In genomic region chr8:70895571-70896259, GRCm38 (mm10) we compare ENCODE assay signal across 8 mouse cellular contexts. TPM values are rescaled to one million over a fixed set of nuclear protein-coding genes. Genes with fewer than 3 reads are reported as not detected.
A peak's percentile ranks its signal among the peaks of the same experiment; 100 is the strongest.
DNase-seq lines count a peak whose midpoint lies in the region; ATAC-seq and TF ChIP-seq lines count a peak whose summit lies in the region.
"Not testable (repeated sequence)": the region's sequence is repeated elsewhere in the genome, so short reads cannot be mapped to it uniquely, and the experiment has no call there.

No protein-coding gene starts in this region.

- not testable (repeated sequence) for H3K27me3 ChIP-seq in CH12.LX (replicated peaks)
- H3K27me3 ChIP-seq in embryonic facial prominence, embryonic 12.5 days: peaks cover 44% of the 10 kb centered on the region
- peaks cover 28% of the 10 kb centered on the region for H3K27me3 ChIP-seq in forebrain, embryonic 16.5 days (replicated peaks; ENCODE audit: control insufficient read depth, insufficient read depth, low read length)
- H3K27me3 ChIP-seq in hindbrain, embryonic 10.5 days (ENCODE audit: insufficient read depth, poor library complexity, severe bottlenecking): peaks cover 45% of the 10 kb centered on the region
- H3K27me3 ChIP-seq in kidney, embryonic 14.5 days (ENCODE audit: control insufficient read depth, insufficient read depth, low read length): peaks cover 27% of the 10 kb centered on the region
- H3K27me3 ChIP-seq in liver, embryonic 12.5 days (replicated peaks): peaks cover 37% of the 10 kb centered on the region
- peaks cover 45% of the 10 kb centered on the region for H3K27me3 ChIP-seq in midbrain, embryonic 10.5 days (ENCODE audit: low read depth, poor library complexity, severe bottlenecking)
- H3K27me3 ChIP-seq in neural tube, embryonic 14.5 days (ENCODE audit: control insufficient read depth, insufficient read depth, low read length): peaks cover 27% of the 10 kb centered on the region

- peak overlapping the region; percentile 62; the same call in 1 of the 2 replicates for H3K4me2 ChIP-seq in CH12.LX (ENCODE audit: insufficient read depth, low read depth, poor library complexity, severe bottlenecking)
- H3K4me2 ChIP-seq in embryonic facial prominence, embryonic 12.5 days (replicated peaks): peak overlapping the region; percentile 85
- peak overlapping the region; percentile 88 for H3K4me2 ChIP-seq in forebrain, embryonic 16.5 days (ENCODE audit: low read length)
- peak overlapping the region; percentile 95 for H3K4me2 ChIP-seq in kidney, embryonic 14.5 days (replicated peaks; ENCODE audit: low read depth, low read length)
- peak overlapping the region; percentile 84 for H3K4me2 ChIP-seq in liver, embryonic 12.5 days
- peak overlapping the region; percentile 93; the same call in 1 of the 2 replicates for H3K4me2 ChIP-seq in neural tube, embryonic 14.5 days (ENCODE audit: low read depth, low read length)

- not testable (repeated sequence) for DNase-seq in CH12.LX (ENCODE audit: extremely low read depth); hindbrain, embryonic 10.5 days (ENCODE audit: low spot score); midbrain, embryonic 10.5 days (ENCODE audit: low spot score)

- TF ChIP-seq POLR2A in CH12.LX (IDR thresholded peaks at IDR 0.05; ENCODE audit: low read depth, low read length): not testable (repeated sequence)

- not testable (repeated sequence) for H3K27ac ChIP-seq in CH12.LX (ENCODE audit: insufficient read depth, low read depth); embryonic facial prominence, embryonic 12.5 days; forebrain, embryonic 16.5 days (ENCODE audit: low read length); kidney, embryonic 14.5 days (ENCODE audit: low read depth, low read length); neural tube, embryonic 14.5 days (ENCODE audit: low read depth, low read length)
- peak overlapping the region; percentile 95 for H3K27ac ChIP-seq in hindbrain, embryonic 10.5 days
- peak overlapping the region; percentile 74 for H3K27ac ChIP-seq in liver, embryonic 12.5 days
- peak overlapping the region; percentile 98 for H3K27ac ChIP-seq in midbrain, embryonic 10.5 days (replicated peaks)

- in situ Hi-C loops in CH12.LX (cut with MboI; ENCODE audit: low pct_ligation_motif_present, low pct_unique_long_range_greater_than_20kb, low sequenced_read_pairs): loop anchor here (5.0 kb wide), 1 partner anchor 62 kb away; no protein-coding TSS in a partner anchor

- TF ChIP-seq RAD21 in CH12.LX (IDR thresholded peaks at IDR 0.05; ENCODE audit: low read depth, low read length): not testable (repeated sequence)

- peaks cover 21% of the 10 kb centered on the region for H3K9me3 ChIP-seq in CH12.LX (replicated peaks; ENCODE audit: low read length)
- H3K9me3 ChIP-seq in embryonic facial prominence, embryonic 12.5 days; forebrain, embryonic 16.5 days (ENCODE audit: control insufficient read depth, low read length); hindbrain, embryonic 10.5 days; kidney, embryonic 14.5 days (ENCODE audit: control insufficient read depth, low read length); liver, embryonic 12.5 days (replicated peaks); midbrain, embryonic 10.5 days (replicated peaks); neural tube, embryonic 14.5 days (ENCODE audit: control insufficient read depth, low read length): not testable (repeated sequence)

- dilution Hi-C loops in CH12.LX (cut with MboI; ENCODE audit: extremely low pct_ligation_motif_present, extremely low pct_unique_long_range_greater_than_20kb, low sequenced_read_pairs): not testable (repeated sequence)

- peaks cover 18 to 29% of the 10 kb centered on the region in 2 experiments for H3K4me1 ChIP-seq in CH12.LX (ENCODE audit: control insufficient read depth in 1 of 2, insufficient read depth in 2 of 2)
- peaks cover 45% of the 10 kb centered on the region for H3K4me1 ChIP-seq in embryonic facial prominence, embryonic 12.5 days
- H3K4me1 ChIP-seq in forebrain, embryonic 16.5 days (replicated peaks; ENCODE audit: control insufficient read depth, insufficient read depth, low read length): peaks cover 26% of the 10 kb centered on the region
- peaks cover 50% of the 10 kb centered on the region for H3K4me1 ChIP-seq in hindbrain, embryonic 10.5 days (replicated peaks)
- peaks cover 21% of the 10 kb centered on the region for H3K4me1 ChIP-seq in kidney, embryonic 14.5 days (ENCODE audit: control insufficient read depth, insufficient read depth, low read length)
- H3K4me1 ChIP-seq in liver, embryonic 12.5 days: peaks cover 52% of the 10 kb centered on the region
- H3K4me1 ChIP-seq in midbrain, embryonic 10.5 days: peaks cover 41% of the 10 kb centered on the region
- H3K4me1 ChIP-seq in neural tube, embryonic 14.5 days (ENCODE audit: control insufficient read depth, insufficient read depth, low read length): peaks cover 17% of the 10 kb centered on the region

- H3K36me3 ChIP-seq in CH12.LX (replicated peaks in 1 of 2; ENCODE audit: control insufficient read depth in 1 of 2, insufficient read depth in 1 of 2, low read length in 1 of 2): peaks cover 39 to 59% of the 10 kb centered on the region in 2 experiments
- peaks cover 26% of the 10 kb centered on the region for H3K36me3 ChIP-seq in embryonic facial prominence, embryonic 12.5 days
- H3K36me3 ChIP-seq in forebrain, embryonic 16.5 days (ENCODE audit: control insufficient read depth, insufficient read depth): peaks cover 19% of the 10 kb centered on the region
- peaks cover 44% of the 10 kb centered on the region for H3K36me3 ChIP-seq in hindbrain, embryonic 10.5 days
- H3K36me3 ChIP-seq in kidney, embryonic 14.5 days (ENCODE audit: control insufficient read depth, insufficient read depth, low read length): peaks cover 29% of the 10 kb centered on the region
- H3K36me3 ChIP-seq in liver, embryonic 12.5 days: peaks cover 35% of the 10 kb centered on the region
- peaks cover 35% of the 10 kb centered on the region for H3K36me3 ChIP-seq in midbrain, embryonic 10.5 days
- peaks cover 18% of the 10 kb centered on the region for H3K36me3 ChIP-seq in neural tube, embryonic 14.5 days (ENCODE audit: control insufficient read depth, insufficient read depth, low read length)

- H3K79me2 ChIP-seq in CH12.LX (replicated peaks; ENCODE audit: control insufficient read depth, extremely low read depth, insufficient read depth, poor library complexity, severe bottlenecking): peaks cover 24% of the 10 kb centered on the region

- peak overlapping the region; percentile 70 for H3K9ac ChIP-seq in CH12.LX (ENCODE audit: insufficient read depth, low read depth)
- H3K9ac ChIP-seq in embryonic facial prominence, embryonic 12.5 days: peak overlapping the region; percentile 93
- peak overlapping the region; percentile 72; the same call in 1 of the 2 replicates for H3K9ac ChIP-seq in forebrain, embryonic 16.5 days (replicated peaks; ENCODE audit: low read depth, low read length)
- peak overlapping the region; percentile 97; the same call in 1 of the 2 replicates for H3K9ac ChIP-seq in kidney, embryonic 14.5 days (ENCODE audit: low read depth, low read length)
- H3K9ac ChIP-seq in liver, embryonic 12.5 days: peak overlapping the region; percentile 91
- H3K9ac ChIP-seq in neural tube, embryonic 14.5 days (replicated peaks; ENCODE audit: low read depth, low read length): not testable (repeated sequence)

- not testable (repeated sequence) for ATAC-seq in embryonic facial prominence, embryonic 12.5 days (ENCODE audit: insufficient number of reproducible peaks, insufficient read depth, low FRiP score, low TSS enrichment); forebrain, embryonic 16.5 days; kidney, embryonic 14.5 days (ENCODE audit: low FRiP score, low TSS enrichment); liver, embryonic 12.5 days; neural tube, embryonic 14.5 days (ENCODE audit: low read depth)

- peak overlapping the region; percentile 91 to 96 (median 94) for H3K4me3 ChIP-seq in CH12.LX (replicated peaks in 1 of 3; ENCODE audit: low read depth in 2 of 3, low read length in 2 of 3, poor library complexity in 1 of 3)
- peak overlapping the region; percentile 89 for H3K4me3 ChIP-seq in embryonic facial prominence, embryonic 12.5 days
- peak overlapping the region; percentile 58 for H3K4me3 ChIP-seq in forebrain, embryonic 16.5 days (replicated peaks; ENCODE audit: low read length)
- H3K4me3 ChIP-seq in hindbrain, embryonic 10.5 days: peak overlapping the region; percentile 71
- H3K4me3 ChIP-seq in kidney, embryonic 14.5 days (ENCODE audit: low read length): peak overlapping the region; percentile 69
- peak overlapping the region; percentile 82 for H3K4me3 ChIP-seq in liver, embryonic 12.5 days
- H3K4me3 ChIP-seq in midbrain, embryonic 10.5 days: peak overlapping the region; percentile 86
- peak overlapping the region; percentile 51 for H3K4me3 ChIP-seq in neural tube, embryonic 14.5 days (ENCODE audit: low read depth, low read length)

- not testable (repeated sequence) for TF ChIP-seq EP300 in CH12.LX (IDR thresholded peaks at IDR 0.05; ENCODE audit: low read length)

- WGBS in embryonic facial prominence, embryonic 12.5 days: 84% methylated on average over 24 of the region's 24 CpGs
- 83% methylated on average over 21 of the region's 24 CpGs for WGBS in forebrain, embryonic 16.5 days
- 79% methylated on average over 24 of the region's 24 CpGs for WGBS in hindbrain, embryonic 10.5 days
- WGBS in kidney, embryonic 14.5 days: 75% methylated on average over 24 of the region's 24 CpGs
- 65% methylated on average over 24 of the region's 24 CpGs for WGBS in liver, embryonic 12.5 days (ENCODE audit: insufficient replicate concordance)
- WGBS in midbrain, embryonic 10.5 days: 84% methylated on average over 24 of the region's 24 CpGs
- 82% methylated on average over 22 of the region's 24 CpGs for WGBS in neural tube, embryonic 14.5 days

- TF ChIP-seq CTCF in CH12.LX (conservative IDR thresholded peaks at IDR 0.05 in 1 of 2, IDR thresholded peaks at IDR 0.05 in 1 of 2; ENCODE audit: low read depth in 2 of 2, low read length in 2 of 2): not testable (repeated sequence)

RNA-seq across cellular contexts. Expression of gene Rpl18a, which starts 1.5 kb away (rescaled TPM):
- total RNA-seq in CH12.LX (2012; rRNA removed) (4,693 and 5,917 TPM in 2 replicates), CH12.LX (2014; rRNA removed) (1,807 and 2,035 TPM in 2 replicates)
- polyA plus RNA-seq in CH12.LX (2012; ENCODE audit: insufficient read length, low read depth): 3,837 and 4,364 TPM in 2 replicates
- 3,568 and 3,610 TPM in 2 replicates for polyA plus RNA-seq in embryonic facial prominence, embryonic 12.5 days (2016; fragmentation: Nextera tagmentation; extraction: Ambion mirVana)
- 2,480 and 2,641 TPM in 2 replicates for polyA plus RNA-seq in forebrain, embryonic 16.5 days (2015; fragmentation: Nextera tagmentation; extraction: Ambion mirVana)
- 3,443 and 3,791 TPM in 2 replicates for polyA plus RNA-seq in hindbrain, embryonic 10.5 days (2016; fragmentation: Nextera tagmentation; extraction: Ambion mirVana)
- polyA plus RNA-seq in kidney, embryonic 14.5 days (2014; fragmentation: Nextera tagmentation; extraction: Ambion mirVana): 5,375 and 6,285 TPM in 2 replicates
- 3,066 and 3,170 TPM in 2 replicates for polyA plus RNA-seq in liver, embryonic 12.5 days (2016; fragmentation: Nextera tagmentation; extraction: Ambion mirVana)
- polyA plus RNA-seq in midbrain, embryonic 10.5 days (2016; fragmentation: Nextera tagmentation; extraction: Ambion mirVana): 3,389 and 3,784 TPM in 2 replicates
- polyA plus RNA-seq in neural tube, embryonic 14.5 days (2014; fragmentation: Nextera tagmentation; extraction: Ambion mirVana): 2,427 and 2,505 TPM in 2 replicates

RNA-seq across cellular contexts. Expression of gene Slc5a5, which starts 3.2 kb away (rescaled TPM):
- total RNA-seq in CH12.LX (2012; rRNA removed): 0.04 and 0.21 TPM in 2 replicates
- 0.16 TPM in 1 of 2 replicates, not detected in the other for total RNA-seq in CH12.LX (2014; rRNA removed)
- 0.26 and 0.41 TPM in 2 replicates for polyA plus RNA-seq in CH12.LX (2012; ENCODE audit: insufficient read length, low read depth)
- polyA plus RNA-seq in embryonic facial prominence, embryonic 12.5 days (2016; fragmentation: Nextera tagmentation; extraction: Ambion mirVana): 0.19 and 0.20 TPM in 2 replicates
- polyA plus RNA-seq in forebrain, embryonic 16.5 days (2015; fragmentation: Nextera tagmentation; extraction: Ambion mirVana): 1.6 and 1.9 TPM in 2 replicates
- 0.39 and 0.59 TPM in 2 replicates for polyA plus RNA-seq in hindbrain, embryonic 10.5 days (2016; fragmentation: Nextera tagmentation; extraction: Ambion mirVana)
- polyA plus RNA-seq in kidney, embryonic 14.5 days (2014; fragmentation: Nextera tagmentation; extraction: Ambion mirVana): 0.09 and 0.19 TPM in 2 replicates
- polyA plus RNA-seq in liver, embryonic 12.5 days (2016; fragmentation: Nextera tagmentation; extraction: Ambion mirVana): 0.08 and 0.11 TPM in 2 replicates
- 0.42 and 0.63 TPM in 2 replicates for polyA plus RNA-seq in midbrain, embryonic 10.5 days (2016; fragmentation: Nextera tagmentation; extraction: Ambion mirVana)
- polyA plus RNA-seq in neural tube, embryonic 14.5 days (2014; fragmentation: Nextera tagmentation; extraction: Ambion mirVana): 1.7 and 2.6 TPM in 2 replicates

RNA-seq across cellular contexts. Expression of gene Map1s, which starts 10.0 kb away (rescaled TPM):
- total RNA-seq in CH12.LX (2012; rRNA removed): 51.4 and 53.6 TPM in 2 replicates
- total RNA-seq in CH12.LX (2014; rRNA removed): 9.2 and 9.5 TPM in 2 replicates
- 30.9 and 31.1 TPM in 2 replicates for polyA plus RNA-seq in CH12.LX (2012; ENCODE audit: insufficient read length, low read depth)
- 63.1 and 64.6 TPM in 2 replicates for polyA plus RNA-seq in embryonic facial prominence, embryonic 12.5 days (2016; fragmentation: Nextera tagmentation; extraction: Ambion mirVana)
- 63.5 and 67.7 TPM in 2 replicates for polyA plus RNA-seq in forebrain, embryonic 16.5 days (2015; fragmentation: Nextera tagmentation; extraction: Ambion mirVana)
- 66.6 and 74.5 TPM in 2 replicates for polyA plus RNA-seq in hindbrain, embryonic 10.5 days (2016; fragmentation: Nextera tagmentation; extraction: Ambion mirVana)
- 32.1 and 43.4 TPM in 2 replicates for polyA plus RNA-seq in kidney, embryonic 14.5 days (2014; fragmentation: Nextera tagmentation; extraction: Ambion mirVana)
- polyA plus RNA-seq in liver, embryonic 12.5 days (2016; fragmentation: Nextera tagmentation; extraction: Ambion mirVana): 28.4 and 30.9 TPM in 2 replicates
- polyA plus RNA-seq in midbrain, embryonic 10.5 days (2016; fragmentation: Nextera tagmentation; extraction: Ambion mirVana): 69.4 and 74.0 TPM in 2 replicates
- polyA plus RNA-seq in neural tube, embryonic 14.5 days (2014; fragmentation: Nextera tagmentation; extraction: Ambion mirVana): 50.1 and 54.8 TPM in 2 replicates

RNA-seq across cellular contexts. Expression of gene Ccdc124, which starts 22.0 kb away (rescaled TPM):
- total RNA-seq in CH12.LX (2012; rRNA removed): 58.7 and 62.9 TPM in 2 replicates
- total RNA-seq in CH12.LX (2014; rRNA removed): 29.2 and 36.2 TPM in 2 replicates
- polyA plus RNA-seq in CH12.LX (2012; ENCODE audit: insufficient read length, low read depth): 82.0 and 113 TPM in 2 replicates
- polyA plus RNA-seq in embryonic facial prominence, embryonic 12.5 days (2016; fragmentation: Nextera tagmentation; extraction: Ambion mirVana): 123 and 126 TPM in 2 replicates
- 152 and 167 TPM in 2 replicates for polyA plus RNA-seq in forebrain, embryonic 16.5 days (2015; fragmentation: Nextera tagmentation; extraction: Ambion mirVana)
- 172 and 182 TPM in 2 replicates for polyA plus RNA-seq in hindbrain, embryonic 10.5 days (2016; fragmentation: Nextera tagmentation; extraction: Ambion mirVana)
- polyA plus RNA-seq in kidney, embryonic 14.5 days (2014; fragmentation: Nextera tagmentation; extraction: Ambion mirVana): 117 and 142 TPM in 2 replicates
- polyA plus RNA-seq in liver, embryonic 12.5 days (2016; fragmentation: Nextera tagmentation; extraction: Ambion mirVana): 78.8 and 81.1 TPM in 2 replicates
- polyA plus RNA-seq in midbrain, embryonic 10.5 days (2016; fragmentation: Nextera tagmentation; extraction: Ambion mirVana): 180 and 183 TPM in 2 replicates
- polyA plus RNA-seq in neural tube, embryonic 14.5 days (2014; fragmentation: Nextera tagmentation; extraction: Ambion mirVana): 155 and 159 TPM in 2 replicates

RNA-seq across cellular contexts. Expression of gene Kcnn1, which starts 32.7 kb away (rescaled TPM):
- total RNA-seq in CH12.LX (2012; rRNA removed): 0.13 and 0.21 TPM in 2 replicates
- not detected in 2 replicates for total RNA-seq in CH12.LX (2014; rRNA removed)
- polyA plus RNA-seq in CH12.LX (2012; ENCODE audit: insufficient read length, low read depth): not detected in 2 replicates
- 6.7 and 7.0 TPM in 2 replicates for polyA plus RNA-seq in embryonic facial prominence, embryonic 12.5 days (2016; fragmentation: Nextera tagmentation; extraction: Ambion mirVana)
- 11.2 and 13.4 TPM in 2 replicates for polyA plus RNA-seq in forebrain, embryonic 16.5 days (2015; fragmentation: Nextera tagmentation; extraction: Ambion mirVana)
- 6.2 and 19.3 TPM in 2 replicates for polyA plus RNA-seq in hindbrain, embryonic 10.5 days (2016; fragmentation: Nextera tagmentation; extraction: Ambion mirVana)
- polyA plus RNA-seq in kidney, embryonic 14.5 days (2014; fragmentation: Nextera tagmentation; extraction: Ambion mirVana): 2.5 and 2.6 TPM in 2 replicates
- polyA plus RNA-seq in liver, embryonic 12.5 days (2016; fragmentation: Nextera tagmentation; extraction: Ambion mirVana): 0.55 and 0.72 TPM in 2 replicates
- polyA plus RNA-seq in midbrain, embryonic 10.5 days (2016; fragmentation: Nextera tagmentation; extraction: Ambion mirVana): 9.1 and 13.4 TPM in 2 replicates
- polyA plus RNA-seq in neural tube, embryonic 14.5 days (2014; fragmentation: Nextera tagmentation; extraction: Ambion mirVana): 12.6 and 13.0 TPM in 2 replicates
